Mouse (Mus musculus): ENCODE results near the gene Vkorc1.

Vkorc1 gene

GRCm38 (mm10) chr7:127880431-127880830 lies 15.0 kb downstream of the Vkorc1 start:
- in situ Hi-C loops (cut with MboI; ENCODE audit: unreplicated experiment in 2 of 2), result no loop called here

DNA sequence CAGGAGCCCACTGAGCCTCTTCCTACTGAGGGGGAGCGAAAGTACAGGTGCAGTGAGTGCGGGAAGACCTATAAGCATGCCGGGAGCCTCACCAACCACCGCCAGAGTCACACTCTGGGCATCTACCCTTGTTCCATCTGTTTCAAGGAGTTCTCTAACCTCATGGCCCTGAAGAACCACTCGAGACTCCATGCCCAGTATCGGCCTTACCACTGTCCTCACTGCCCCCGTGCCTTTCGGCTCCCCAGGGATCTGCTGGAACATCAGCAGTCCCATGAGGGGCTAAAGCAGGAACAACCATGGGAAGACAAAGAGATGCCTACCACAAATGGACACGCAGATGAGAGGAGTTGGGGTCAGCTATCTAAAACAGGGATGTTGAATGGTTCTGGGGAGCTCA lies 16.1 kb downstream of the Vkorc1 start:
- in situ Hi-C loops (cut with MboI; ENCODE audit: unreplicated experiment in 2 of 2), result no loop called here

DNA sequence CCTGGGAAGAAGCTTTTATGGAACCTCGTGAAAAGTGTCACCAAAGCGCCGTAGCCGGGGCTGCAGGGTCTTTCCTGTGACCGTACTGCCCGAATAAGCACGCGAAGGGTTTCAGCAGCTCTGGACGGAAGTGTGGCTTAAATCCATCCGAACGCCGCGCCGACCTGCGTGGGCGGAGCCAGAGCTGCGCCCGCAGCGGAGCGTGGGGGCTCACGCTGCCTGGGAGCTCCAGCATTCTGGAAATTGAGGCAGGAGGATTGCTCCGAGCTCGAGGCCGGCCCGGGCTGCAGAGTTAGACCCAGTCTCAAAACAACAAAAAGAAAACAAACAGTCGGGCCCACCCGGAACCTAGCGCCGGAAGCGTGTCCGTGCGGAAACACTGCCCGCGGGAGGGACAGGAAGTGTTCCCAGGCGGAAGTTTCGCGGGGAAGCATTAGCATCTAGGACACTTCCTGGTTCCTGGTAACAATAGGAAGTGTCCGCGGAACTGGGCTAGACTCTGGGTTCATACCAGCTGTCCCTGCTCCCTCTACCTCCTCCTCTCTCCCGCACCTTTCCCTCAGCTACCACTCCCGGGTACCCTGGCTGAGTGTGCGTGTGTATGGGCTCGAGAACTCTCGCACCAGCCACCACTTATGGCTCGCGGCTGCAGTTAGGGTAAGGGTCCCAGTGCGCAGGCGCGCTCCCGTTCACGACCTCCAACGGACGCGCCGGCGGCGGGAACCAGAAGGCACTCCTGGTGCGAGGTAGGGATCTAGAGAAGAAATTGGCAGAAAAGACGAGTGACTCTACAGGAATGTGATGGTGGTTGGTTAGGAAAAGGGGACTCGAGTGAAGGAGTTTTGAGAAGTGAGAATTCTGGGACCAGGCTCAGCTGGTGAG lies 18.7 kb downstream of the Vkorc1 start, which contains the start of gene Zfp668:
Gene Zfp668, minus strand, starts transcription at position 362 of the 882 bp plus-strand sequence.
- in situ Hi-C loops (cut with MboI; ENCODE audit: unreplicated experiment in 2 of 2), result no loop called here

DNA sequence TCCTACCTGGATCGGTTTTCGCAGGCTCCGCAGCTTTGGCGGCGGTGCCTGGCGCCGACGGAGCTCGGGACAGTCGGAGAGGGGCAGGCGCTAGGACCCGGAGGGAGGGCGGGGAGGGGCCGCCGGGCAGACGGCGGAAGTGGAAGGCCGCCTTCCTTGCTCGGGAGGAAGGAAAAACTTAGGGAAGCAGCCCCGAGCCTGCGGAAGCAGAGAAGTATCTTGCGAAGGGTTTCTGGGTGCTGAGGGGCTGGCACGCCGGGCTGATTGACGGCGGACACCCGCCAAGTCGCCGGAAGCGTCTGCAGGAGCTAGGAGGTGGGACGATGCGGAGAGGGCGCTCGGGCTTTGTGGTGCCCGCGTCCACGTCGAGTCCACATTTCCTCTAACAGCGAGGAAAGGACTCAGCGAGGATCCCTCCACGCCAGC lies 19.4 kb downstream of the Vkorc1 start, which contains the start of gene Zfp646:
Gene Zfp646, plus strand, starts transcription at position 181 of the 426 bp plus-strand sequence.
- in situ Hi-C loops (cut with MboI; ENCODE audit: unreplicated experiment in 2 of 2), result no loop called here

- in situ Hi-C loops (cut with MboI; ENCODE audit: unreplicated experiment in 2 of 2), result no loop called here
Observed at GRCm38 (mm10) chr7:127875627-127876001, 19.8 kb downstream of the Vkorc1 start.

DNA sequence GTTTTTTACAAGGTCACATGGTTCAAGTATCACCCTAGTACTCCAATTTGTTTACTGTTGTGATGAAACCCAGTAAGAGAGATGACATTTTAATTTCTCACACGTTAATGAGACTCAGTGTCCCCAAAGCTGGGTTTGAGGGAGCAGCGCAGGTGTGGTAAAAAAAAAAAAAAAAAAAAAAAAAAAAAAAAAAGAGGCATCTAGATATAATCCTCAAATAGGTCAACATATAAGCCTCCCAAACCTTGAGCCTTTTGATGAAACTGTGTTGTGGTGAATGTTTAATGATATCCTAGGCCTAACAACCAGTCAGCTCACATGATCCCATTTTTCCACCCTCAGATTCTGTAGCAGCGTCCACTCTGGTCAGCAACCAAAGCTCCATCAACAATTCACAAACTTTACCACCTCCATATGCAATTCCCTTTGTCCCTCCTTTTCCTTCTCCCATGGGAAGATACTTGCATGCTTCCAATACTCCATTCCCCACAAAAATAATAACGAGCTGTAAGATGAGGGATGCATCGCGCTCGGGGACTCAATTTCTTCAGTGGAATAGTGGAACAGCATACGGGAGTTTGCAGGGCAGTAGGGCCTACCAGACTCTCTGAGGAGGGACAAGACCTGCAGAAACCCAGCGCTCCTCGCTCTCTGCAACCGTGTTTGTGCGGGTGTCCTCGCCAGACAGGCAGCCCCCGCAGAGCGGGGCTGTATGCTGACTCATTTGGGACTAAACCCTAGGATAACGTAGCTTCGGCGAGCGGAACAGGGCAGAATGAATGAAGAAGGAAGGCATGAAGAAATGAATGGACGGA lies 20.4 kb downstream of the Vkorc1 start:
- in situ Hi-C loops (cut with MboI; ENCODE audit: unreplicated experiment in 2 of 2), result no loop called here

GRCm38 (mm10) chr7:127870136-127870821 lies 25.1 kb downstream of the Vkorc1 start:
- in situ Hi-C loops (cut with MboI; ENCODE audit: unreplicated experiment in 2 of 2), result no loop called here

DNA sequence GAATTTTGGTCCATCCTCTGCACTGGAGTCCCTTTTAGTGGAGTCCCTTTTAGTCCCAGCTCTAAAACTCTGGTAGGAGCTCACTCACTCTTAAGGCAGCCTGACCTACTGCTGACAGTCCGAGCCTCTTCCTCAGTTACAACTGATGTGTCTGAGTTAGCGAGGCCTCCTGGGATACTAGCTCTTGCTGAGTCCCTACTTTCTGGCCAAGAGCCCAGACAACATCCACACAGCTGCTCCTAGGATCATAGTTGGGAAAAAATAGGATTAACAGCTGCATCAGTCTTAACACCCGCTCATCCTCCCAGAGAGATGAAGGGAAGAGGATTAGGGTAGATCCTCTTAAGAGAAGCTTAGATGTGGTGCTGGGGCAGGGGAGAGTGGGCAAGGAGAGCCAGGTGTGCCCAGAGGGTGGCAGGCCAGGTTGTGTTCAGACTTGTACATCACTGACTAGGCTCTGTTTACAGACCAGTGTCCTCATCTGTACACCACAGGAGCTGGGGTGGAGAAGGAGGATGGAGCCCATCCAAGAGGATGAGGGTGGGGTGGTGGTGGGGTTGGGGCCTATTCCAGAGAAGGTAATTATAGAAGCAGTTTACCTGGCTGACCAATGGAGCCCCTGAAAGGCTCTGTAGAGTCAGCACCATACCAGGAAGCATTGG lies 26.1 kb downstream of the Vkorc1 start:
- in situ Hi-C loops (cut with MboI; ENCODE audit: unreplicated experiment in 2 of 2), result no loop called here

DNA sequence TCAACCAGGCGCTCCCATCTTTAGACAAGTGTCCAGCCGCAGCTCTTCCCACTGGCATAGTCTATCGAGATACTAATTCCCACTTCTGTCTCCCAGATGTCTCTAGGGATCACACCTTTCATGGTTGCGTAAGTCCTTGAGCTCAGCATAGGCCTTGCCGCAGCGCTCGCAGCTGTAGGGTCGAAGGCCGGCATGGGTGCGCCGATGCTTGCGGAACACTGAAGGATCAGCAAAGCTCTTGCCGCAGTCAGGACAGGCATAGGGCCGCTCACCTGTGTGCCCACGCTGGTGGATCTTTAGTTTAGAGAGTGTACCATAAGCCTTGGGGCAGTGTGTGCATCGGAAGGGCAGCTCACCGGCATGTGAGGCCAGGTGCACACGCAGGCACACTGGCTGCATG lies 27.8 kb downstream of the Vkorc1 start:
- in situ Hi-C loops (cut with MboI; ENCODE audit: unreplicated experiment in 2 of 2), result no loop called here

DNA sequence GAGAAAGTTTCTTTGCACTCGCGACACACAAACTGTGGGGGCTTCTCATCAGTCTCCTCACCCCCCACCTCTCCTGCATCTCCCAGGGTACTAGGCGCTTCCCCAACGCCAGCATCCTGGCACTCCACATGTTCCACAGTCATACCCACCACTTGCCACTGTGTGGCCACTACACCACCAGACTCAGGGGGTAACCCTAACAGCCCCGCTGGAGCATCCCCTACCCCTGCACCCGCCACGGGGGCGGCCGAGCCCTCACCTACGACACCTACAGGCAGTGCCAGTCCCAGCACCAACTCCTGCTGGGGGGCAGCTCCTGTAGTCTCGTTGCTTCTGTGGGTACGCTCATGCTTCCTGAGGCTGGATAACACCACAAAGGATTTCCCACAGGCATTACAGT lies 29.0 kb downstream of the Vkorc1 start:
- in situ Hi-C loops (cut with MboI; ENCODE audit: unreplicated experiment in 2 of 2), result no loop called here

DNA sequence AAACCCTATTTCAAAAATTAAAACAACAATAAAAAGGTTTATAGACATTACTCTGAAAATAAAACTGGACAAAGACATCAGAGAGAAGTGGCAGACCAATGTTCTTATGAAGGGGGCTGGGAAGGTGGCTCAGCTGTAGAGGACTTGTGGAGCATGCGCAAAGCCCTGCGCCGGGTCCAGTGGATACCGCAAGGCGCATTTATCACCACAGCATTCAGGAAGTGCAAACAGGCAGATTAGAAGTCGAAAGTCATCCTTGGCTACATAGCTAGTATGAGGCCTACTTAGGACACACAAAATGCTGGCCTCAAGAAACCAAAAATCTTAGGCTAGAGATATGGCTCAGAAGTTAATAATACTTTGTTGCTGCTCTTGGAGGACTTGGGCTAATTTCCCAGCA lies 37.2 kb downstream of the Vkorc1 start:
- in situ Hi-C loops (cut with MboI; ENCODE audit: unreplicated experiment in 2 of 2), result no loop called here

DNA sequence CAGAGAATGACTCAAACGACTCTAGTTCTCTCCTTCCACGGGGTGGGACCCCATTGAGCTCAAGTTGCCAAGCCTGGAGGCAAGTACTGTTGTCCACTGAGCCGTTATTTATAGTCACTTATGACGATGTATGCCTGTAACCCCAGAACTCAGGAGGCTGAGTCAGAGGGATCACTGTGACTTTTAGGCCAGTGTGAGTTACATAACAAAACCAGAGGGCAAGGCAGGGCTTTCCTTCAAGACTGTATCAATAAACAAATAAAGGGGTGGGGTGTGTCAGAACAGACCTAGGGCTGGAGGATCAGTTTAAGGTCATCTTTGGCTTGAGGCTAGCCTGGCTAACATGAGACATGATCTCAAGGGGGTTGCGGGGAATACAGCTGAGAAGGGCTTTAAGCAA lies 44.5 kb downstream of the Vkorc1 start:
- in situ Hi-C loops (cut with MboI; ENCODE audit: unreplicated experiment in 2 of 2), result no loop called here

DNA sequence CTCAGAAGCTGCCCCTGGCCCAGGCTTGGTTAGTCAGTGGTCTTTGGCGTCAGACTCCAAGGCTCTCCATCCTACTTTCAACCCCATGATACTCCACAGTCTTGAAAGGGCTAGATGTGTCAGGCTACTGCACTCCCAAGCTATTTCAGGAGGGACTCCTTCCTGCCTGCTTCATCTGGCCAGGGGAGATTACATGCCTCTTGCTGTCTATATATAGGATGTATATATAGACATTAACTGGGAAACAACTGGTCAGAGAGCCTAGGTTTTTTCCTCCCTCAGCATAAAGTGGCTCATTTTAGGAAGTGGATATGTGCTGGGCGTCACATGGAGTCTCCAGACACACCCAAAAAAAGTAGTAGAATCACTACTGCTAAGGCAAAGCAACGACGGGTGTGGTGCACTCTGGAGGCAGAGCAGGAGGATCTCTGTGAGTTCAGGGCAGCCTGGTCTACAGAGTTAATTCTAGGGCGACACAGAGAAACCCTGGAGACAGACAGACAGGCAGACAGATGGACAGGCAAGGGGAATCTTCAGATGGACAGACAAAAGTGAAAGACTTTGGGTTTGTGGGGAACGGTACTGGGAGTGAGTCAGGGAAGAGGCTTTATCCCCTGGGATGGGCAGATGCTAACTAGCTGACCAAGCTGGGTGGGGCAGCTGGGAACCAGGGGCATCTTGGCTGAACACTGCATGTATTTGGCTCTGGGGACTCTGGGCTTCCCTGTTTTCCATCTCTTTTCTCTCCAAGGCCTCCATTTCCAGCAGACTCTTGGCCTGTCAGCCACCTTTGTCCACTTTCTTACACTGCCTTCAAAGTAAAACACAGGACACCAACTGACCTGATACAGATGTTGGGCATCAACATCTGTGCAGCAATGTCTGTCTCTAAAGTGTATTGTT lies 45.2 kb downstream of the Vkorc1 start:
- in situ Hi-C loops (cut with MboI; ENCODE audit: unreplicated experiment in 2 of 2), result no loop called here

Measured in v-Abl transformed pro-B cells (cell line).